Mouse (Mus musculus) lung, postnatal 0 days (tissue): ENCODE data around the gene Rps6ka5. TPM values are rescaled to one million over a fixed set of nuclear protein-coding genes. Genes with fewer than 3 reads are reported as not detected.

Experiments used
- ATAC-seq: fragments of 200-750 bp; cut with Nextera tagmentation; 2 replicates; pipeline ENCODE4 v1.8.0; 2017; ENCODE audit warnings: moderate library complexity
- DNase-seq: peaks from one replicate; pipeline ENCODE4 v3.0.0-alpha.2; 2016; ENCODE audit warnings: low spot score
- H3K27ac ChIP-seq: fragments of 300-500 bp; sonication (generic); 2 replicates; pipeline ENCODE4 v1.5.1; 2014; ENCODE audit warnings: antibody characterized with exemption, mild to moderate bottlenecking, low read length, mixed read lengths
- H3K27me3 ChIP-seq: fragments of 300-500 bp; sonication (generic); replicated peaks from 2 replicates; pipeline ENCODE4 v1.6.1; 2014; ENCODE audit warnings: low read length, mixed read lengths; ENCODE audit not compliant: insufficient read depth
- H3K36me3 ChIP-seq: fragments of 300-500 bp; sonication (generic); 2 replicates; pipeline ENCODE4 v1.6.1; 2014; ENCODE audit warnings: low read length, mixed read lengths; ENCODE audit not compliant: insufficient read depth
- H3K4me1 ChIP-seq: fragments of 300-500 bp; sonication (generic); 2 replicates; pipeline ENCODE4 v1.6.1; 2014; ENCODE audit warnings: antibody characterized with exemption, low read depth, low read length, mixed read lengths; ENCODE audit not compliant: insufficient read depth
- H3K4me2 ChIP-seq: fragments of 300-500 bp; sonication (generic); replicated peaks from 2 replicates; pipeline ENCODE4 v1.6.1; 2014; ENCODE audit warnings: low read depth, mild to moderate bottlenecking, low read length, moderate library complexity, mixed read lengths
- H3K4me3 ChIP-seq: fragments of 300-500 bp; sonication (generic); 2 replicates; pipeline ENCODE4 v1.5.1; 2014; ENCODE audit warnings: low read depth, low read length
- H3K9ac ChIP-seq: fragments of 300-500 bp; sonication (generic); replicated peaks from 2 replicates; pipeline ENCODE4 v1.6.1; 2014; ENCODE audit warnings: low read depth, mild to moderate bottlenecking
- H3K9me3 ChIP-seq: fragments of 300-500 bp; sonication (generic); 2 replicates; pipeline ENCODE4 v1.6.1; 2016; ENCODE audit warnings: low read length, mixed read lengths
- CTCF ChIP-seq: IDR thresholded peaks from 2 replicates; pipeline ENCODE4 v1.5.1; 2016; ENCODE audit warnings: antibody characterized with exemption, mild to moderate bottlenecking
- EP300 ChIP-seq: IDR thresholded peaks from 2 replicates; pipeline ENCODE4 v1.6.1; 2016; ENCODE audit warnings: antibody characterized with exemption, mild to moderate bottlenecking, control low read depth
- WGBS: fragments of 180-500 bp; shearing (Covaris S2); extraction: QIAGEN DNeasy Blood & Tissue Kit; methylation state at CpG from one replicate; pipeline ENCODE4 v1.1.7; 2014; 5-methylcytosine and 5-hydroxymethylcytosine counted together
- polyA plus RNA-seq: library from polyadenylated mRNA; unstranded; fragments of >200 nt; fragmentation: Nextera tagmentation; extraction: Ambion mirVana; gene quantifications from 2 replicates; pipeline ENCODE4 v1.2.1, GENCODE M21; 2015

Rps6ka5 gene
- polyA plus RNA-seq, 1 experiment from 2014 or later, result 2.3 TPM

DNA sequence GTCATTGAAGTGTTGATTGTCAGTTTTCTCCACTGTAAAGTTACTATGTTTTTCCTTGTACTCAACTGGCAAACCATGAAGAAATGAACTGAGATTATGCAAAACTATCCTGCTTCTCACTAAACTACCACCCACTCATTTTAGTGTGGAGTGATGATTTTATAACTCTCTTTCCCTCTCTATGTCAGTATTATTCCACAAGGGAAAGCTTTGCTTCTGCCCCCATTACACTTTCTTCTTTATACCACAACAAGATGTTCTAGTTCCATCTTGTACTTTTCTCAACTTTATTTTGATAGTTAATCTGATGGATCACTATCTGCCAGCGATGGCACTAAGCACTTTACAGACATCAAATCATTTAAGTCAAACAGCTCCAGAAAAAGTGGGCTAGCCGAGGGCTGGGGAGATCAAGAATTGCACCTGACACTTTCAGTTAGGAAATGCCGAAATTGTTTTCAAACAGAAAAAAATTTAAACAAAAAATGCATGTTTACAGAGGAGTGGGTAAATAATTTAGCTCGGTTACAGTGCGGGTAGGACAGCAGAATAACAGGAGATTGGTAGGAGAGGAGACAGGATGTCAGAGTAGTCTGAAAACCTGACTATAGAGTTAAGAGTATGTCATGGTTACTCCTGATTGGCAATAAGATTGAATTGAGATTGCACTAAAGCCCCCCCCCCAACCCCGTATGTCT, 91.0 kb downstream of the Rps6ka5 start:
- Histone ChIP-seq H3K27ac (no peak overlapping the region), H3K9ac (no peak overlapping the region), H3K4me2 (no peak overlapping the region), H3K27me3 (no peaks in the 10 kb centered on the region), H3K4me1 (no peaks in the 10 kb centered on the region), H3K36me3 (no peaks in the 10 kb centered on the region), H3K9me3 (no peaks in the 10 kb centered on the region), H3K4me3 (no peak overlapping the region)
- 71% methylated on average over 6 of the region's 6 CpGs for WGBS
- ATAC-seq (no peak), DNase-seq (no peak)
- no peak for TF ChIP-seq CTCF
- no peak for TF ChIP-seq EP300

DNA sequence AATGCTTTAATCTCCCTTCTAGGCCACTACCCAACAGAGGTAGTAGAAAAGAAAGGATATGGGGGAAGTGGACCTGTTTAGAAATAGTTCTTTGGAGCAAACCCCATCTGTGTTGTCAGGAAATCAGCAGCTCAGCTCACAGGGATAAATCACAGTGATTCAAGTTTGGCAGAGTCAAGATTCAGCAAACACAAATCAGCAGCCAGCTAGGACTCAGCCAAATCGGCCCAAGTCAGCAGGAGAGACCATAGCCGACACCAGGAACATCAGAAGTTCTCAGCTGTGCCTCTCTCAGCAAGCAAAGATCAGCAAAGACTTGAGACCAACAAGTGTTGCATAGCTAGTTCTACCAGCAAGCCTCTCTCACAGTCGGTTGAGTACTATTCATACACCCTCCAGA, 93.6 kb downstream of the Rps6ka5 start:
- no peak overlapping the region for H3K4me3 ChIP-seq
- no peaks in the 10 kb centered on the region for H3K36me3 ChIP-seq
- H3K9me3 ChIP-seq, result no peaks in the 10 kb centered on the region
- no peak for ATAC-seq
- no peak for DNase-seq
- no peak overlapping the region for H3K27ac ChIP-seq
- no peak overlapping the region for H3K4me2 ChIP-seq
- TF ChIP-seq EP300, result no peak
- no peak for TF ChIP-seq CTCF
- H3K9ac ChIP-seq, result no peak overlapping the region
- no peaks in the 10 kb centered on the region for H3K27me3 ChIP-seq
- WGBS, result 61% methylated on average over 3 of the region's 3 CpGs
- no peaks in the 10 kb centered on the region for H3K4me1 ChIP-seq

DNA sequence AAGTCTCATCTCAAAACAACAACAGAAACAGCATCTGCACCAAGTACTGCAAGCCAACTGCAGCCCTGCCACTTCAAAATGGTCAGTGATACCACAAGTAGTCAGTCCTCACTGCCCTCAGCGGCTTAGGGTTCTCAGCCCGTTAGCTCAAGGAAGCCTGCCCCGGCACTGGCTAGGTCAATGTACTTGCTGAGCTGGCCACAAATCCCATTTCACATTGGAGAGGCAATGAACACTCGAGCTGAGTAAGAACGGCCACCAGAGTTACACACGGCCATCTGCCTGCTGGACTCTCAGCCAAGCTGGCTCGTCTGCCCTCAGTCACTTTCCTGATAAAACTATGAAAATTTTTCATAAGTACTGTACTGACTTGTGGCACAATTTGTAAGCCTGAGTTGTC, 95.5 kb downstream of the Rps6ka5 start:
- DNase-seq, result no peak
- no peak for TF ChIP-seq EP300
- H3K27me3 ChIP-seq, result no peaks in the 10 kb centered on the region
- H3K9ac ChIP-seq, result no peak overlapping the region
- H3K9me3 ChIP-seq, result no peaks in the 10 kb centered on the region
- H3K4me3 ChIP-seq, result no peak overlapping the region
- no peaks in the 10 kb centered on the region for H3K36me3 ChIP-seq
- 85% methylated on average over 7 of the region's 7 CpGs for WGBS
- H3K27ac ChIP-seq, result no peak overlapping the region
- H3K4me1 ChIP-seq, result no peaks in the 10 kb centered on the region
- ATAC-seq, result no peak
- H3K4me2 ChIP-seq, result no peak overlapping the region

DNA sequence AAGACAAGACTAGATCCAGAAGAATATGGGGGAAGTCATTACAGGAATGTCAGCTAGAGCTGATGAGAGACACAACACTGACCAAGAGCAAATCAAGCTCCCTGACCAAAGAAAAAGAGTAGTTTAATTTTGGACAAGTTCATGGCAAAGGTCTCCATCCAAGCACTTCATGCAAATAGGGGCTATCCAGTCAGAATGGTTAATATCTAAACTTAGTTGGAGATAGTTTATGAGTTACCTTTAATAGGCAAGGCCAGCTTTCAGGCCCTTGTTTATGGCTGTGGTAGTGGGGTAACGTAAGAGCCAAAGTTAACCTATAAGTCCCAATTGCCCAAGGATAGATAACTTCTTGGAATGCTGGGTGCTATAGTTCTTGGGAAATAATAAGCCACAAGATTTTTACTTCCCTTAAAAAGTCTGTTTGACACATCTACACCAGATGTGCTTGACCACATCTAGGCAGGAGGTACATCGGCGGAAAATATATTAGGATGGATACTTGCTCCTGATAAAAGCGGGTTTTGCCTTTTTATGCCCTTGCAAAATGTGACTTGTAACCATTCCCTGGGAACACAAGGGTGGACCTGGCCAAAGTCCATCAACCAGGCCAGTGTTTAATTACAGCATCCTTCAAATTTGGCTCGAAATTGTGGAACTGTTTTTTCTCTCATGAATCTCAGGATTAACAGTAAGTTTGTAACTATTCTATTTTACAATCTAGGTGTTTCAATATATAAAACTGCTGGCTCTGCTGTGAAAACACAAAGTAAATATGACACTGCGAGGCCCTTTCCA, 97.5 kb downstream of the Rps6ka5 start:
- H3K9ac ChIP-seq, result no peak overlapping the region
- no peaks in the 10 kb centered on the region for H3K4me1 ChIP-seq
- no peaks in the 10 kb centered on the region for H3K36me3 ChIP-seq
- no peaks in the 10 kb centered on the region for H3K27me3 ChIP-seq
- 83% methylated on average over 6 of the region's 6 CpGs for WGBS
- no peak overlapping the region for H3K27ac ChIP-seq
- TF ChIP-seq CTCF (no peak), EP300 (no peak)
- H3K4me2 ChIP-seq, result no peak overlapping the region
- H3K9me3 ChIP-seq, result no peaks in the 10 kb centered on the region
- H3K4me3 ChIP-seq, result no peak overlapping the region
- no peak for DNase-seq
- ATAC-seq, result no peak

DNA sequence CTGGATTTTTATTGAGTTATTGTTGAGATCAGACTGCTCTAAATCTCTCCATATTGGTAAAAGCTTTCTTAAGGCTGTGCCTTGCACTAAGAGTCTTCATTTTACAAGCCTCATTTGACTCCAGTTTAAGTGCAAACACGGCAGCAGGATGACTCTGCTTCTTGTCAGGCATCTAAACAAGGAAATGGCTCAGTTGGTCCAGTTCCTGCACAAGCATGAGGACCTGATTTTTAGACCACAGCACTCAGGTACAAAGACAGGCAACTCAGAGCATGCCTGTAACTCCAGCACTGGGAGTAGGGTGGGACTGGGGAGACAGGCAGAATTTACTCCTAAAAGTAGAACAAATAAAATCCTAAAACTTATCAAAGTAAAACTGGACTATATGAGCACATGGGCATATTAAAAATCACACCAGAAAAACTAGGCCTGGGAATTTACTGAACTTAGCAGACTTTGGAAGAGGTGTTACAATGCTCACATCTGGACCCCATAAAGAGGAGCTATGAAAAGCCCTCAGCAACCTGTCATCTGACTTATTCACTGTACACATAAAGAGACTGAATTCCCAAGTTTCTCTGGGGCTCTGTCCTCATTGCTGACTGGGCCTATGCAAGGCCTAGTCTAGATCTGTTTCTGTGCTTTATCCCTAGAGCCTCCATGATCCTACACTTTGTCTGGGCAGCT, 99.6 kb downstream of the Rps6ka5 start:
- Histone ChIP-seq H3K36me3 (no peaks in the 10 kb centered on the region), H3K9ac (no peak overlapping the region), H3K4me2 (no peak overlapping the region), H3K4me1 (no peaks in the 10 kb centered on the region), H3K4me3 (no peak overlapping the region), H3K27ac (peak overlapping the region; percentile 4), H3K9me3 (no peaks in the 10 kb centered on the region), H3K27me3 (no peaks in the 10 kb centered on the region)
- TF ChIP-seq EP300 (no peak), CTCF (no peak)
- DNase-seq (no peak), ATAC-seq (no peak)
- 25% methylated on average over 1 of the region's 1 CpGs for WGBS

DNA sequence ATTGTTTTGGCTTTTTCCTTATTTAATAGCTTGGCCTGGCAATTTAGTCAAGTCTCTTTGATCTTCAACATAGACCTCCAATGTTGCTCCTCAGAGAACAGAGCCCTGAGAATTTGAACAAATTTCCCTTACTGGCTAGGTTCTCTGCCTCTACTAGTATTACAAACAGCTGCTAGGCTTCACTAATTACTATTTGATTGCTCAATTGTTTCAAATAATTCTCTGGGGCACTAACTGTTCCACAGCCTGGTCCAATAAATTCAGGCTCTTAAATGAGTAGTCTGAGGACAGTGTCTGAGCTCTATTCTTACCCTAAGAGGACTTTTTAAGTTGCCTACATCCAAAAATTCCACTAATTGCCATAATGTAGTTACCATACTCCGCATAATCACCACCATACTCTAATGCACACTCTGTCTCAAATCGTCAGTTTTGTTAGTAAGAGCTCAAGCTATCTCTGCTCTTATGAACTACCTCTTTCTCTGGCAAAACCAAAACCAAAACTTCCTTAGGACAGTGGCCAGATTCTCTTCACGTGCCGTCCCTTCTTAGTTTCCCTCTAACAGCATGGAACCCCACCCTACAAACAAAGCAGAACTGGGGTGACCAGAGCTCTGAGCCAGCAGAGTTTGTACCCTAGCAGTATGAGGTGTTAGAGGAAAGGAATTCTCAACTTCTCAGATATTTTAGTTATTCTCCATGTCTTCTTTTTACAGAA, 100.4 kb downstream of the Rps6ka5 start:
- Histone ChIP-seq H3K27me3 (no peaks in the 10 kb centered on the region), H3K4me1 (no peaks in the 10 kb centered on the region), H3K4me2 (no peak overlapping the region; the same call in 1 of the 2 replicates), H3K9ac (no peak overlapping the region), H3K4me3 (no peak overlapping the region), H3K27ac (peak overlapping the region; percentile 4), H3K9me3 (no peaks in the 10 kb centered on the region), H3K36me3 (no peaks in the 10 kb centered on the region)
- WGBS, result 59% methylated on average over 4 of the region's 4 CpGs
- DNase-seq (peak; percentile 64), ATAC-seq (peak; percentile 60)
- TF ChIP-seq CTCF (no peak), EP300 (no peak)
